Mouse (Mus musculus): ENCODE measurements around the gene Olfr118. TPM values are rescaled to one million over a fixed set of nuclear protein-coding genes. Genes with fewer than 3 reads are reported as not detected.
"Not testable (repeated sequence)": the region's sequence is repeated elsewhere in the genome, so short reads cannot be mapped to it uniquely, and the experiment has no call there.

Olfr118 gene
- not detected for total RNA-seq (2021)

- no peak for DNase-seq (ENCODE audit: extremely low spot score in 1 of 2, low spot score in 1 of 2)
These were observed at the start of gene Olfr118 for GRCm38 (mm10) chr17:37666688-37667087. Gene Olfr118 (plus strand): TSS chr17:37666988.

GRCm38 (mm10) chr17:37627009-37627408 lies 39.8 kb upstream of the Olfr118 start, which contains the start of the genes Olfr115 and Olfr116:
Gene Olfr115 (minus strand): TSS chr17:37627109.
Gene Olfr116 (minus strand): TSS chr17:37627199.
- no peak for DNase-seq (ENCODE audit: extremely low spot score in 1 of 2, low spot score in 1 of 2)

GRCm38 (mm10) chr17:37663682-37664081 lies 3.1 kb upstream of the Olfr118 start, which contains the start of gene Olfr117:
Gene Olfr117 (minus strand): TSS chr17:37663782.
- DNase-seq (ENCODE audit: extremely low spot score in 1 of 2, low spot score in 1 of 2), result no peak

- DNase-seq (ENCODE audit: extremely low spot score in 1 of 2, low spot score in 1 of 2), result not testable (repeated sequence)
These were observed 29.5 kb downstream of the Olfr118 start, which contains the start of gene Olfr119 for GRCm38 (mm10) chr17:37696264-37696663. Gene Olfr119 (plus strand): TSS chr17:37696564.

GRCm38 (mm10) chr17:37721508-37721907 lies 54.7 kb downstream of the Olfr118 start, which contains the start of gene Olfr120:
Gene Olfr120 (plus strand): TSS chr17:37721808.
- DNase-seq (ENCODE audit: extremely low spot score in 1 of 2, low spot score in 1 of 2), result no peak

Other genes with a start within 250 kb of the Olfr118 start
- gene Olfr108, start 221.5 kb upstream of the Olfr118 start, total RNA-seq (2021), result not detected
- gene Olfr109, start 208.1 kb upstream of the Olfr118 start, total RNA-seq (2021), result not detected
- gene H2-M2, start 183.4 kb upstream of the Olfr118 start, total RNA-seq (2021), result not detected
- not detected for gene Olfr110, start 174.5 kb upstream of the Olfr118 start, total RNA-seq (2021)
- not detected for gene Olfr111, start 159.0 kb upstream of the Olfr118 start, total RNA-seq (2021)
- gene Olfr112, start 97.5 kb upstream of the Olfr118 start, total RNA-seq (2021), result not detected
- not detected for gene Olfr113, start 89.3 kb upstream of the Olfr118 start, total RNA-seq (2021)
- not detected for gene Olfr114, start 74.2 kb upstream of the Olfr118 start, total RNA-seq (2021)
- not detected for gene Olfr115, start 39.9 kb upstream of the Olfr118 start, total RNA-seq (2021)
- not detected for gene Olfr116, start 39.8 kb upstream of the Olfr118 start, total RNA-seq (2021)
- gene Olfr117, start 3.2 kb upstream of the Olfr118 start, total RNA-seq (2021), result not detected
- gene Olfr119, start 29.6 kb downstream of the Olfr118 start, total RNA-seq (2021), result not detected
- gene Olfr120, start 54.8 kb downstream of the Olfr118 start, total RNA-seq (2021), result not detected
- gene Olfr121, start 81.9 kb downstream of the Olfr118 start, total RNA-seq (2021), result not detected
- gene Olfr122, start 101.6 kb downstream of the Olfr118 start, total RNA-seq (2021), result not detected
- not detected for gene Olfr123, start 126.5 kb downstream of the Olfr118 start, total RNA-seq (2021)
- not detected for gene Olfr124, start 132.9 kb downstream of the Olfr118 start, total RNA-seq (2021)
- gene Olfr125, start 166.0 kb downstream of the Olfr118 start, total RNA-seq (2021), result not detected
- not detected for gene Olfr126, start 180.5 kb downstream of the Olfr118 start, total RNA-seq (2021)
- not detected for gene Olfr127, start 233.4 kb downstream of the Olfr118 start, total RNA-seq (2021)

Measured in layer of hippocampus, postnatal 25 days (tissue).